Mouse (Mus musculus): ENCODE data around the gene Hsh2d.

- TF ChIP-seq CTCF (IDR thresholded peaks at IDR 0.05; ENCODE audit: extremely low read depth, insufficient read depth, low read length) (no peak), POLR2A (IDR thresholded peaks at IDR 0.05; ENCODE audit: extremely low read depth, insufficient read depth, low read length) (no peak)
Observed at GRCm38 (mm10) chr8:72190215-72190539, 739 bp downstream of the Hsh2d start.

Data from cortical plate, adult 2 months (tissue).